Mouse (Mus musculus) heart, embryonic 15.5 days (tissue): ENCODE results near the gene Ypel4. TPM values are rescaled to one million over a fixed set of nuclear protein-coding genes. Genes with fewer than 3 reads are reported as not detected.
A peak's percentile ranks its signal among the peaks of the same experiment; 100 is the strongest.
"Not testable (repeated sequence)": the region's sequence is repeated elsewhere in the genome, so short reads cannot be mapped to it uniquely, and the experiment has no call there.

Experiments used
- ATAC-seq: fragments of 200-750 bp; cut with Nextera tagmentation; replicated peaks from 2 replicates; pipeline ENCODE4 v1.8.0; 2017; ENCODE audit warnings: low read depth, moderate TSS enrichment; ENCODE audit not compliant: insufficient number of reproducible peaks, insufficient read depth, low FRiP score
- H3K27ac ChIP-seq: fragments of 300-500 bp; sonication (generic); 2 replicates; pipeline ENCODE4 v1.5.1; 2015; ENCODE audit warnings: mild to moderate bottlenecking, inconsistent platforms
- H3K27me3 ChIP-seq: fragments of 300-500 bp; sonication (generic); 2 replicates; pipeline ENCODE4 v1.6.1; 2015; ENCODE audit warnings: inconsistent platforms
- H3K36me3 ChIP-seq: fragments of 300-500 bp; sonication (generic); 2 replicates; pipeline ENCODE4 v1.6.1; 2015; ENCODE audit warnings: mild to moderate bottlenecking, inconsistent platforms
- H3K4me1 ChIP-seq: fragments of 300-500 bp; sonication (generic); replicated peaks from 2 replicates; pipeline ENCODE4 v1.6.1; 2015; ENCODE audit warnings: inconsistent platforms
- H3K4me2 ChIP-seq: fragments of 300-500 bp; sonication (generic); 2 replicates; pipeline ENCODE4 v1.6.1; 2015; ENCODE audit warnings: inconsistent platforms, mild to moderate bottlenecking, moderate library complexity
- H3K4me3 ChIP-seq: fragments of 300-500 bp; sonication (generic); 2 replicates; pipeline ENCODE4 v1.5.1; 2015; ENCODE audit warnings: mild to moderate bottlenecking, inconsistent platforms
- H3K9ac ChIP-seq: fragments of 300-500 bp; sonication (generic); 2 replicates; pipeline ENCODE4 v1.6.1; 2015; ENCODE audit warnings: mild to moderate bottlenecking, inconsistent platforms
- H3K9me3 ChIP-seq: fragments of 300-500 bp; sonication (generic); replicated peaks from 2 replicates; pipeline ENCODE4 v1.6.1; 2016; ENCODE audit warnings: inconsistent platforms
- WGBS: fragments of 180-500 bp; shearing (Covaris S2); methylation state at CpG from one replicate; pipeline ENCODE4 v1.1.7; 2015; ENCODE audit warnings: mixed read lengths; 5-methylcytosine and 5-hydroxymethylcytosine counted together
- polyA plus RNA-seq: library from polyadenylated mRNA; unstranded; fragments of >200 nt; fragmentation: Nextera tagmentation; extraction: Ambion mirVana; gene quantifications from 2 replicates; pipeline ENCODE4 v1.2.1, GENCODE M21; 2015

Ypel4 gene
- polyA plus RNA-seq, 1 experiment from 2014 or later: 3.0 TPM

- not testable (repeated sequence) for H3K27me3 ChIP-seq, H3K4me3 ChIP-seq, H3K9ac ChIP-seq, H3K9me3 ChIP-seq, ATAC-seq, H3K4me2 ChIP-seq, H3K27ac ChIP-seq
- 79% methylated on average over 5 of the region's 5 CpGs for WGBS
- H3K4me1 ChIP-seq: peaks cover 20% of the 10 kb centered on the region
- peaks cover 22% of the 10 kb centered on the region for H3K36me3 ChIP-seq
Measured at GRCm38 (mm10) chr2:84728191-84728590, 5.7 kb upstream of the Ypel4 start.

- Histone ChIP-seq H3K9me3 (no peaks in the 10 kb centered on the region), H3K36me3 (no peaks in the 10 kb centered on the region), H3K27me3 (peaks cover 14% of the 10 kb centered on the region; the same call in 1 of the 2 replicates), H3K4me2 (no peak overlapping the region), H3K27ac (no peak overlapping the region), H3K4me3 (no peak overlapping the region), H3K9ac (no peak overlapping the region), H3K4me1 (peaks cover 34% of the 10 kb centered on the region)
- ATAC-seq: no peak
- WGBS: 71% methylated on average over 3 of the region's 3 CpGs
Measured at GRCm38 (mm10) chr2:84731206-84731605, 2.7 kb upstream of the Ypel4 start.

- 77% methylated on average over 1 of the region's 1 CpGs for WGBS
Measured at GRCm38 (mm10) chr2:84732394-84732793, 1.5 kb upstream of the Ypel4 start.

GRCm38 (mm10) chr2:84734351-84734864, 550 bp downstream of the Ypel4 start:
- Histone ChIP-seq H3K27me3 (peaks cover 17% of the 10 kb centered on the region; the same call in 1 of the 2 replicates), H3K4me2 (peak overlapping the region; percentile 64), H3K9me3 (no peaks in the 10 kb centered on the region), H3K4me1 (peaks cover 57% of the 10 kb centered on the region), H3K36me3 (no peaks in the 10 kb centered on the region), H3K27ac (no peak overlapping the region), H3K4me3 (peak overlapping the region; percentile 49), H3K9ac (peak overlapping the region; percentile 37)
- under 1% methylated on average over 11 of the region's 11 CpGs for WGBS
- no peak for ATAC-seq

More at GRCm38 (mm10) chr2:84732394-84732793, 1.5 kb upstream of the Ypel4 start:
- H3K4me3 ChIP-seq: no peak overlapping the region
- no peaks in the 10 kb centered on the region for H3K9me3 ChIP-seq
- peaks cover 39% of the 10 kb centered on the region for H3K4me1 ChIP-seq
- no peak overlapping the region for H3K9ac ChIP-seq
- no peak overlapping the region for H3K27ac ChIP-seq
- no peak overlapping the region for H3K4me2 ChIP-seq
- no peaks in the 10 kb centered on the region for H3K36me3 ChIP-seq
- H3K27me3 ChIP-seq: peaks cover 17% of the 10 kb centered on the region; the same call in 1 of the 2 replicates
- ATAC-seq: no peak

- Histone ChIP-seq H3K4me3 (peak overlapping the region; percentile 49), H3K9me3 (no peaks in the 10 kb centered on the region), H3K4me2 (peak overlapping the region; percentile 64), H3K27ac (no peak overlapping the region), H3K27me3 (peaks cover 17% of the 10 kb centered on the region; the same call in 1 of the 2 replicates), H3K36me3 (no peaks in the 10 kb centered on the region), H3K9ac (no peak overlapping the region), H3K4me1 (peaks cover 58% of the 10 kb centered on the region)
- WGBS: 2% methylated on average over 2 of the region's 2 CpGs
- no peak for ATAC-seq
Measured at GRCm38 (mm10) chr2:84734919-84735318, 1.1 kb downstream of the Ypel4 start.

- Histone ChIP-seq H3K27ac (no peak overlapping the region), H3K9ac (no peak overlapping the region)
- 8% methylated on average over 7 of the region's 7 CpGs for WGBS
Measured at GRCm38 (mm10) chr2:84735346-84735920, 1.6 kb downstream of the Ypel4 start.

GRCm38 (mm10) chr2:84736312-84737161, 2.7 kb downstream of the Ypel4 start:
- Histone ChIP-seq H3K9me3 (no peaks in the 10 kb centered on the region), H3K36me3 (no peaks in the 10 kb centered on the region), H3K27me3 (peaks cover 17% of the 10 kb centered on the region; the same call in 1 of the 2 replicates), H3K4me2 (peak overlapping the region; percentile 61), H3K9ac (no peak overlapping the region), H3K4me3 (peak overlapping the region; percentile 6; the same call in 1 of the 2 replicates), H3K4me1 (peaks cover 73% of the 10 kb centered on the region), H3K27ac (no peak overlapping the region)
- no peak for ATAC-seq
- WGBS: 9% methylated on average over 27 of the region's 27 CpGs

More at GRCm38 (mm10) chr2:84735346-84735920, 1.6 kb downstream of the Ypel4 start:
- no peaks in the 10 kb centered on the region for H3K9me3 ChIP-seq
- peak overlapping the region; percentile 49 for H3K4me3 ChIP-seq
- peak overlapping the region; percentile 64 for H3K4me2 ChIP-seq
- peaks cover 62% of the 10 kb centered on the region for H3K4me1 ChIP-seq
- H3K27me3 ChIP-seq: peaks cover 17% of the 10 kb centered on the region; the same call in 1 of the 2 replicates
- H3K36me3 ChIP-seq: no peaks in the 10 kb centered on the region
- ATAC-seq: no peak

- Histone ChIP-seq H3K27ac (peak overlapping the region; percentile 28; the same call in 1 of the 2 replicates), H3K4me3 (no peak overlapping the region), H3K9me3 (no peaks in the 10 kb centered on the region), H3K4me1 (peaks cover 82% of the 10 kb centered on the region), H3K36me3 (no peaks in the 10 kb centered on the region), H3K9ac (no peak overlapping the region), H3K4me2 (peak overlapping the region; percentile 61), H3K27me3 (peaks cover 17% of the 10 kb centered on the region; the same call in 1 of the 2 replicates)
- ATAC-seq: peak; percentile 23; the same call in 1 of the 2 replicates
- WGBS: 6% methylated on average over 8 of the region's 8 CpGs
Measured at GRCm38 (mm10) chr2:84737451-84737925, 3.6 kb downstream of the Ypel4 start.

GRCm38 (mm10) chr2:84738271-84738911, 4.5 kb downstream of the Ypel4 start:
- peak overlapping the region; percentile 19; the same call in 1 of the 2 replicates for H3K9ac ChIP-seq
- no peak for ATAC-seq
- H3K36me3 ChIP-seq: no peaks in the 10 kb centered on the region
- H3K27me3 ChIP-seq: peaks cover 17% of the 10 kb centered on the region; the same call in 1 of the 2 replicates
- peak overlapping the region; percentile 30 for H3K4me3 ChIP-seq
- WGBS: 3% methylated on average over 12 of the region's 12 CpGs
- H3K27ac ChIP-seq: peak overlapping the region; percentile 28
- peak overlapping the region; percentile 61 for H3K4me2 ChIP-seq
- H3K9me3 ChIP-seq: no peaks in the 10 kb centered on the region
- H3K4me1 ChIP-seq: peaks cover 84% of the 10 kb centered on the region

- no peaks in the 10 kb centered on the region for H3K36me3 ChIP-seq
- H3K4me3 ChIP-seq: peak overlapping the region; percentile 18; the same call in 1 of the 2 replicates
- no peak for ATAC-seq
- H3K4me2 ChIP-seq: peak overlapping the region; percentile 91
- H3K4me1 ChIP-seq: peaks cover 67% of the 10 kb centered on the region
- H3K9me3 ChIP-seq: no peaks in the 10 kb centered on the region
- 0 out of 2 replicates have a peak overlapping the region, but pooled peaks have one; percentile 8 for H3K9ac ChIP-seq
- 0 out of 2 replicates have a peak, but pooled peaks cover 7% of the 10 kb centered on the region for H3K27me3 ChIP-seq
- peak overlapping the region; percentile 100 for H3K27ac ChIP-seq
- 71% methylated on average over 15 of the region's 15 CpGs for WGBS
Measured at GRCm38 (mm10) chr2:84740608-84741333, 6.9 kb downstream of the Ypel4 start.
